Mouse (Mus musculus) bone marrow, adult 2 months (tissue): ENCODE measurements around the gene Ptges.

Experiments
- CTCF ChIP-seq: fragments of 200-500 bp; IDR thresholded peaks from 2 replicates; pipeline ENCODE4 v1.5.1; 2011; ENCODE audit warnings: low read length, control low read depth; ENCODE audit not compliant: control insufficient read depth, insufficient read depth
- POLR2A ChIP-seq: fragments of 200-500 bp; IDR thresholded peaks from 2 replicates; pipeline ENCODE4 v1.6.1; 2011; ENCODE audit warnings: low read depth, mild to moderate bottlenecking, control low read depth, low read length, borderline replicate concordance; ENCODE audit not compliant: control insufficient read depth

DNA sequence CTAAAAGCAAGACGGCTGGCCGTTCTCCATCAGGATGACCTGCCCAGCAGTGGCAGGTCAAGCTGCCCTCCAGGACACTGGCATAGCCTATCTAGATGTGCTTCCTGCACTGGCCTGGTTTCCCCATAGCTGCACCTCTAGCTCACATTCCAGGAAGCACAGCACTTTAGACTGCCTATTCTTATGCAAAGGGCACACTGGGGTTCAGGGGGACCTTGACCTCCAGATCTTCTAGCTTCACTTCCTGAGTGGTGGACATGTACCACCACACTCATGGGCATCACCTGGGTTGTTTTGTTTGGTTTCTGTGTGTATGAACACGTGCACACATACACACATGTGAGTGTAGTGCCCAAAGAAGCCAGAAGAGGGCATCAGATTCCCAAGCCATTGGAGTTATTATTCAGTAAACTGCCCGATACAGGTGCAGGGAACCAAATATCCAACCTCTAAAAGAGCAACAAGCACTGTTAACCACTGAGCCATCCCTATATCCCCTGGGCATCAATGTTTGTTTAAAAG lies 44.8 kb downstream of the Ptges start:
- TF ChIP-seq CTCF (no peak), POLR2A (no peak)
